Mouse (Mus musculus) kidney, postnatal 4 days (tissue): ENCODE results near the gene Tecpr2.

Experiments used
- DNase-seq, 2 experiments: peaks; one replicate each; pipeline ENCODE4 v3.0.0; 2021; ENCODE audit warnings: mixed read lengths in 2 of 2

Gene Tecpr2

DNA sequence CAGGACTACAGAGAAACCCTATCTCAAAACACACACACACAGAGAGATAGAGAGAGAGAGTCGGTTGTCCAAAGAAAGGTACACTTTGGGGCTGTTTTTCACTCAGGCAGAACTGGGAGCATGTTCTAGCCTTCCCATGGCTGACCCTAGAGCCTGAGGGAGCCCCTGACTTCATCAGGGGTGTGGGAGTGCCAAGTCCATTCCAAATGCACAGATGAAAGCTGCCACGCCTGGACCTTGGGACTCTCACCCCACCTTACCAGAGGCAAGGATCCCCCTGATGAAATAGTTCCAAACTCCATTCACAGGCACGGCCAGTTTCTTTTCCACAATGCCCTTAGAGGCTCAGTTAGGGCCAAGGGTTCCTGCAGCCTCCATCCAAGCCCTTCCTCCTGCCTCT lies 90.7 kb downstream of the Tecpr2 start:
- DNase-seq = no peak

GRCm38 (mm10) chr12:110981736-110982135 lies 92.7 kb downstream of the Tecpr2 start:
- no peak for DNase-seq

DNA sequence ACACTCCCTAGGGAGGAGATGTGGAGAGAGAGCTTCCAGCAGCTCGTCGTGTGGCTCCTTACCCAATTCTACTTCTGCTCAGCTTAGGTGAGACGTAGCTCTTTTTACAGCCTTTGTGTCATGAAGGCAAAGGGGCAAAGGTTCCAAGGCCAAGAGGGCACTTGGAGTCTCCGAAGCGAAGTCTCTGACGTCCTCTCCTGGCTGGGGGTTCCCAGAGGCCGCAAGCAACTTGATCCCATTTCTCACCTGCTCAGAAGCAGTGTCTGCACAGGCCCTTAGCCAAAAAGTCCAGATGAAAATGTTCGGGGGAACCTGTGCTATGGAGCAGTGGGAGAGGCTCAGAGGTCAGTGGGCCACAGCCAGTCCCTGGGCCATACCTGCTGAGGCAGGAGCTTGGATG lies 94.0 kb downstream of the Tecpr2 start:
- DNase-seq = no peak

GRCm38 (mm10) chr12:110983714-110984113 lies 94.7 kb downstream of the Tecpr2 start:
- DNase-seq = no peak

DNA sequence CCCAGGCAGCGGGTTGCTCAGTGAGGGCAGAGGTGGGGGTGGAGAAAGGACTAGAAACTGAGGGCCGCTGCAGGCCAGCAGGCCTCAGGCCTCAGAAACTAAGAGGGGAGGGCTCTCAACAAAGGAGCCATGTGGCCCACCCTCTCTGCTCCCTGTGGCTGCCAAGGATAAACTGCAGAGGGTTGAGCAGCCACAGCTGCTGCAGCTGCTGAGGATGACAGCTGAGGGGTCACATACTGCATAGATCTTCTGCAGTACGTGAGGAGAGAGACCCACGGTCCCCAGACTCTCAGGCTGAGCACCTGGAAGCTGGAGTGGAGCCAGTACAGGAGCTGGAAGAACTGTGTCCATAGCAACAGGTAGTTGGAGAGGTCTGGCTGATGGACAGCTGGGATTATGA lies 95.5 kb downstream of the Tecpr2 start:
- DNase-seq = peak in 1 of 2 experiments; percentile 52

DNA sequence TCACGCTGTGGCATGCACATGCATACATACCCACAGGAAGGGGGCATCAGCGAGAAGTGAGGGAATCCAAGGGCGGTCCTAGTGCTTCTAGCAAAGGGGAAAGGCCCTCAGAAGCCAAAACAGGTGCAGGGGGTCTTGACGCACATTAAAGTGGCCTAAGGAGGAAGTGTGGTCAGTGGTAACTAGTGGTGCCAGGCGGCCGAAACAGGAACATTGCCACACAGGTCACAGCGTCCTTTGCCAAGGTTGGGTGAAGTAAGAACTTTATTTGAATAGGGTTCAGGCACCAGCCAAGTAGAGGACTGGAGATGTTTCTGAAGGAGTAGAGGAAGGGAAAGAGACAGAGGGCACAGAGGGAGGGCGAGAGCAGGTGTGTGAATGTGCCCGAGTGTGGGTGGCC lies 96.1 kb downstream of the Tecpr2 start:
- no peak for DNase-seq

- DNase-seq = no peak
Measured at GRCm38 (mm10) chr12:110986536-110987425, 97.7 kb downstream of the Tecpr2 start.

- DNase-seq = no peak
Measured at GRCm38 (mm10) chr12:110989409-110989808, 100.3 kb downstream of the Tecpr2 start.

GRCm38 (mm10) chr12:110990500-110990899 lies 101.4 kb downstream of the Tecpr2 start:
- no peak for DNase-seq

GRCm38 (mm10) chr12:110991361-110992127 lies 102.5 kb downstream of the Tecpr2 start:
- DNase-seq = peak; percentile 87 to 93

DNA sequence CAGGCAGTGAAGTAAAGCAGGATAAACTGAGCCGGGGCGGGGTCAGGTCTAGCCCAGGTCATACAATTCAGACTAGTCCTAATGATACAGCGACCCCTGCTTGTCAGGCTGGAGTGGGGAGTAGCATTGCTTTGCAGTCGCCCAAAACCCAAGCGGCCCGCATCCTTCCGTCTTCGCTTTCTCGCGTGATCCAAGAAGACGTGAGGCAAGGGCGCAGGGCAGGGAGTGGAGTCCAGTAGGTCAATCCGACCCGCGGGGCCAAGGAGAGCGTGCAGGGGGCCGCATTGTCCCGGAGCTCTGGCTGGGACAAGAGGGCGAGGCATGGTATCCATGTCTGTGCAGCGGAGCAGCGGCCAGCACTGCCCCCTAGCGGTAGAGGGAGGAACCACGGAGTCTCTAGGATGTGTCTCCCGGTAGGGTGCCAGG lies 103.1 kb downstream of the Tecpr2 start:
- DNase-seq = peak; percentile 96

GRCm38 (mm10) chr12:110992771-110993170 lies 103.7 kb downstream of the Tecpr2 start:
- peak in 1 of 2 experiments; percentile 49 for DNase-seq

DNA sequence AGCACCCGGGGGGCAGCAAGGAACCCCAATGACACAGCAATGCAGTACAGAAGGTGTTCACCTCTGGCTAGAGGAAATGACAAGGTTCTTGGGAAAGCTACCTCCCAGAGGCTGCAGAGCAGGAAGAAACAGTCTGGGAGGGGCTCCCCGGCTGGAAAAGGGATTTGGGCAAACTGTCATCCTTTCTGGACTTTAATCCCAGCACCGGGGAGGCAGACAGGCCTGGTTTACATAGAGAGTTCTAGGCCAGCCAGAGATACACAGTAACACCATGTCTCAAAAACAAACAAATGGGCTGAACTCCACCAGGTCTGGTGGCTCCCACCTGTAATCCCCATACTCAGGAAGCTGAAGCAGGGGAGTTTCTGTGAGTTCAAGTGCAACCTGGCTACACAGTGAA lies 104.2 kb downstream of the Tecpr2 start:
- DNase-seq = no peak

- DNase-seq = no peak
Measured at GRCm38 (mm10) chr12:110994666-110995065, 105.6 kb downstream of the Tecpr2 start.

DNA sequence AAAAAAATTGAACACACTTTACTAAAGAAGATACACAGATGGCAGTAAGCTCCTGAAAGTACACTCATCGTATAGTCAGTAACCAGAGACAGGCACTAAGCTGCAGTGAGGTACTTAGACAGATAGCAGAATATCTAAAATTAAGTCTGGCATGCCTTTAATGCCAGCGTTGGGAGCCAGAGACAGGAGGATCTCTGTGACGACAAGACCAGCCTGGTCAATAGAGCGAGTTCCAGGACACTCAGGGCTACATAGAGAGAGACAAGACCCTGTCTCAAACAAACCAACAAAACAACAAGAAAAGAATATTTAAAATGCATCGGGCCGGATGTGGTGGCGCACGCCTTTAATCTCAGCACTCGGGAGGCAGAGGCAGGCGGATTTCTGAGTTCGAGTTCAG lies 109.0 kb downstream of the Tecpr2 start:
- no peak for DNase-seq

GRCm38 (mm10) chr12:110999820-111000219 lies 110.8 kb downstream of the Tecpr2 start:
- DNase-seq = no peak

DNA sequence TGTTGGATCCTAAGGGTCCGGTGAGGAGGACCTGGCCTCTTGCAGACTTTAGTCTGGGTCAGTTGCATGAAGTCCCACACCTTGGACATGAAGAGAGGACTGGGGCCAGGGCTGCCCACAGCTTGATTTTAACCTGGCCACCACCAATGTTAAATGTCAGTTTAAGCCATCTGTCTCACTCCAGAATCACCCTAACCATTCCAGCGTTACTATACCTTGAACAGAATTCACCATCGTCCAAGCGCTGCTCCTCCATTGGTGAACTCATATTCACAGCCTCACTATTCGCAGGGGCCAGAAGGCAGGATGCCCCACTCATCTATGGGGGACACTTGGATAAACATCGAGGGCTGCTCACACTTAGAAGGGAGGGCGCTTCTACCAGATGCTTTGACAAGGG lies 111.9 kb downstream of the Tecpr2 start:
- DNase-seq = no peak

DNA sequence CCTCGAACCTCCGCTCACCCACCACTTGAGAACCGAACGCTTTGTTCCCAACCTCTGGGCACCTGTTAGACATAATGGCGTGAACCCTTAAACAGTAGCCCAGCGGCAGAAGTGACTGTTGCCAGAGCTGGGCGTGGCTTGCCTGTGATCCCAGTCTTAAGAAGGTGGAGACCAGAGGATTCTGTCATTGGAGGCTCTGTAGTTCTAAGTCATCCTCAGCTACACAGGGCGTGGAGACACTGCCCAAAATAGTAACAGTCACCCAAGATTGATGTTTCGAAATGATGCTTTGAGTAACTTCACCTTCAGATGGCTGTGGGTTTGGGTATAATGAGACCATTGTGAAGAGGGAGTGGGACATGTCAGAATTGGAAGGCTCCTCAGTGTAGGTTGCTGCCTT lies 115.1 kb downstream of the Tecpr2 start:
- no peak for DNase-seq

DNA sequence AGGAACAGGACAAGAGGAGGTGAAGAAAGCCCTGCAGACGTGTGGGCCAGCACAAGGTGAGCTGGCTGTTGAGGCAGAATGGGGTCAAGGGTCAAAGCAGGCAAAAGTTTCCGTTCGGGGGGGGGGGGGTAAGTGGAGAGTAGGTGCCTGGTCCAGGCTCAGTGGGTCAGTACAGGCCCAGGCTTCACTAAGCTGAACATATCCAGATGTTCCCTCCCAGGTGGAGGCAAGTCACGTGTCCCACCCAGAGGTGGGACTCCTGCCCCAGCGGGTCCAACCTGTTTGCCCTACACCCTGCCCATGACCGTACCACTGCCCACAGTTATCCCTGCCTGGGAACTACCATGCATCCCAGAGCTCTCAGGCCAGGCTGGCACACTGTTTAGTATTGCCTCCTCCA lies 116.7 kb downstream of the Tecpr2 start:
- no peak for DNase-seq

DNA sequence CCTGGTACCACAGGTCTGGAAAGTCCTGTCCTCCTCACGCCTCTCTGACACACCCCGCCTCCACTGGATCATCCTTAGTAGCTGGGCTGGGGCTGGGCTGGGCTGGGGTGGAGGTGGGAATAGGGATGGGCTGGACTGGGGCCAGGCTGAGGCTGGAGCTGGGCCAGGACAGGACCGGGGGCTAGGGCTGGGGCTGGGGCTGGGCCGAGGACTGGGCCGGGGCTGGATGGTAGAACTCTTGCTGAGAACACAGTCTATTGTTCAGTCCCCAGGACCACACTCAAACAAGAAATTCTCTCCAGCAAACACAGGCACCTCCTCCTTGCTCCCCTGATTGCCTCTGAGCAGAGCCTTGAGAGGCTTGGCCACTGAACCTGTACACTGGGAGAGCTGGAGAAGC lies 117.3 kb downstream of the Tecpr2 start:
- no peak for DNase-seq

DNA sequence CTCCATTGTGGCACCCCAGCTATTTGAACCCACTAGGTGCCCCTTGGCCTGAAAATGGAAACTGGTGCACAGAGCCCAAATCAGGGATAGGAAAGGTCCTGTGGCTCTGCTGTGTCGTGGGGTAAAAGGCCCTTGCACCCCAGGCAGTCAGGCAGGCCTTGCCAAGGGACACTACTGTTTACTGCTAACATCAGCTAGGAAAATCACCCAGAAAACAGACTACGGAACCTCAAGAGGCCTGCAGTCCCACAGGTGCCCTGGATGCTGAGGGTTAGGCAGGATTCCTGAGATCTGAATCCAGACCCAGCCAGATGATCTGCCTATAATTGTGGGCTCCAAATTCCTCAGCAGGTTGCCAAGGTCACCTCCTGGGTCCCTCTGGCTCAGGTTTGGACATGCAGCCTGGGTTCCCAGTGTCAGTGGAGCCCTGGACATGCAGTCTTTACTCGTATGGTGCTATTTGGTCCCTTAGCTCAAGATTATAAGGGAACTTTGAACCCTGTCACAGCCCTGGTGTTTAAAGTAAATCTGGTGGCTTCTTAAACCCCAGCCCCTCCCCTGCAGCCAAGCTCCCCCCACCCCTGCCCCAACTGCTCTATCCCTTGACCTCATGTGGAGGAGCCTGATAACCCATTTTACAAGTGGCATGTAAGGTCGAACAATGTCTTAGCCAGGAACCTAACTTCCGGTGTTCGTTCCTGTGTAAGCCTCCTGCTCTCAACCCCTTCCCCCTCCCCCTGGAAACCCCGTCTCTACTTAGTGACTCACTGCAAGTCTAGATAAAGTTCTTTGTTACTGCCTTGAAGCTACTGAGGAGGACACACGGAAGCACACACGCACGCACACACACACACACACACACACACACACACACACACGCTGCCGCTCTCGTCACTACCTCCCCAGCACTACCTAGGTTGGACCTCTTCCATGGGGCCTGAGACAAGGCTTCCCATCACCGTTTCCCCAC lies 118.4 kb downstream of the Tecpr2 start:
- DNase-seq = peak; percentile 59 to 74
